Mouse (Mus musculus) cerebellum, adult 2 months (tissue): ENCODE data around the gene Syngr2. TPM values are rescaled to one million over a fixed set of nuclear protein-coding genes. Genes with fewer than 3 reads are reported as not detected.

ENCODE experiments used
- DNase-seq, 2 experiments: peaks; one replicate each; pipeline ENCODE4 v3.0.0; 2021
- H3K27ac ChIP-seq: fragments of 200-500 bp; 2 replicates; pipeline ENCODE4 v1.5.1; 2012; ENCODE audit warnings: low read length, control low read depth, inconsistent platforms; ENCODE audit not compliant: insufficient read depth
- H3K27me3 ChIP-seq: fragments of 200-500 bp; 2 replicates; pipeline ENCODE4 v1.6.1; 2012; ENCODE audit warnings: inconsistent platforms, mild to moderate bottlenecking, low read length, moderate library complexity; ENCODE audit not compliant: control insufficient read depth, insufficient read depth
- H3K4me1 ChIP-seq: fragments of 200-500 bp; 2 replicates; pipeline ENCODE4 v1.6.1; 2011; ENCODE audit warnings: low read length; ENCODE audit not compliant: control insufficient read depth, insufficient read depth
- H3K4me3 ChIP-seq: fragments of 200-500 bp; replicated peaks from 2 replicates; pipeline ENCODE3; 2011; ENCODE audit warnings: mild to moderate bottlenecking, low read depth, low read length, control low read depth; ENCODE audit not compliant: insufficient read depth
- CTCF ChIP-seq: fragments of 200-500 bp; IDR thresholded peaks from 2 replicates; pipeline ENCODE4 v1.5.1; 2011; ENCODE audit warnings: low read depth, mild to moderate bottlenecking, control low read depth, low read length, moderate library complexity, borderline replicate concordance; ENCODE audit not compliant: insufficient read depth
- POLR2A ChIP-seq: fragments of 200-500 bp; IDR thresholded peaks from 2 replicates; pipeline ENCODE4 v1.6.1; 2011; ENCODE audit warnings: low read length, control low read depth, borderline replicate concordance; ENCODE audit not compliant: insufficient read depth
- WGBS: fragments of 180-500 bp; shearing (Covaris S2); methylation state at CpG from one replicate; pipeline ENCODE4 v1.1.7; 2018; 5-methylcytosine and 5-hydroxymethylcytosine counted together
- polyA plus RNA-seq: library from polyadenylated mRNA; depleted of rRNA; stranded (reverse); fragments of >200 nt; gene quantifications from 2 replicates; pipeline ENCODE4 v1.2.3, GENCODE M21; 2012

The Syngr2 gene
- polyA plus RNA-seq, 1 experiment: 14.7 TPM

- H3K27me3 ChIP-seq: no peaks in the 10 kb centered on the region
- peak in 1 of 2 experiments; percentile 47 for DNase-seq
- H3K4me3 ChIP-seq: no peak overlapping the region
- 36% methylated on average over 20 of the region's 20 CpGs for WGBS
- no peak overlapping the region for H3K27ac ChIP-seq
- no peaks in the 10 kb centered on the region; the same call in 1 of the 2 replicates for H3K4me1 ChIP-seq
- TF ChIP-seq CTCF (no peak), POLR2A (no peak)
These were observed 40.5 kb upstream of the Syngr2 start for GRCm38 (mm10) chr11:117768725-117769682.

DNA sequence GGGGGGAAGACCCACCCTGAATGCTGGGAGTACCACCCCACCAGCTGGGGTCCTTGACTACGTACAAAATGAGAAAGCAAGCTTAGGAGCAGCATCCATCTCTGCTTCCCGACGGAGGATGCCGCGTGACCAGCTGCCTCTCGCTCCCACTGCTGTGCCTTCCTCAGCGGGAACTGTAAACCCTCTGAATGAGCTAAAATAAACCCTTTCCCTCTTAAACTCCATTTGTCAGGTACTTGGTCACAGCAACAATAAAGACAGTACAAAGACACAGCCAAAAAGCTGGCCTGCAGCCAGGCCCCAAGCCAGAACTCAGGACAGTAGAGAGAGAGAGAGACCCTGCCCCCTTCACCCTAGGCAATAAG lies 39.8 kb upstream of the Syngr2 start:
- TF ChIP-seq POLR2A (no peak), CTCF (no peak)
- H3K4me3 ChIP-seq: no peak overlapping the region
- H3K4me1 ChIP-seq: no peaks in the 10 kb centered on the region; the same call in 1 of the 2 replicates
- no peaks in the 10 kb centered on the region for H3K27me3 ChIP-seq
- no peak overlapping the region for H3K27ac ChIP-seq
- no peak for DNase-seq
- 10% methylated on average over 7 of the region's 7 CpGs for WGBS

GRCm38 (mm10) chr11:117770407-117770806 lies 39.1 kb upstream of the Syngr2 start:
- no peaks in the 10 kb centered on the region; the same call in 1 of the 2 replicates for H3K4me1 ChIP-seq
- no peaks in the 10 kb centered on the region for H3K27me3 ChIP-seq
- WGBS: 47% methylated on average over 10 of the region's 10 CpGs
- H3K4me3 ChIP-seq: no peak overlapping the region
- no peak overlapping the region for H3K27ac ChIP-seq
- no peak for DNase-seq
- no peak for TF ChIP-seq CTCF
- TF ChIP-seq POLR2A: no peak

DNA sequence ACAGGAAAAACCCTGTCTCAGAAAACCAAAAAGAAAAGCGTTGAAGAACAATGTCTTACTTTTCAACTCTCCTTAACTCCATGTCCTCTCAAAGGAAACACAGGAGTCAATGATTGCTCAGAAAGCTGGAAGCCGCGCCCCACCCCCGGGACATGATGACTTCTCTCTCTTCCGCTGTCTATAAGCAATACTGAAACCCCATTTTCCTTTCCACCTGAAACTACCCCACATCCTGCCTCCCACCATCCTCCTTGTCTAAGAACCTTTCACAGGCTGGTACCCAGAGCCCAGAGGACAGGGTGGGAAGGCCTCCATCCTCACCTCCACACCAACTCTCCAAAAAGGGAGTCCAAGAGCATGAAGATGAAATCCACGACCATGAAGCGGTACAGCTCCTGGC lies 37.1 kb upstream of the Syngr2 start:
- H3K27ac ChIP-seq: no peak overlapping the region
- no peaks in the 10 kb centered on the region for H3K27me3 ChIP-seq
- DNase-seq: no peak
- H3K4me3 ChIP-seq: no peak overlapping the region
- 95% methylated on average over 7 of the region's 7 CpGs for WGBS
- H3K4me1 ChIP-seq: no peaks in the 10 kb centered on the region; the same call in 1 of the 2 replicates
- no peak for TF ChIP-seq CTCF
- no peak for TF ChIP-seq POLR2A

- no peak overlapping the region for H3K27ac ChIP-seq
- peaks cover 2% of the 10 kb centered on the region; the same call in 1 of the 2 replicates for H3K27me3 ChIP-seq
- no peak overlapping the region for H3K4me3 ChIP-seq
- WGBS: 66% methylated on average over 10 of the region's 10 CpGs
- DNase-seq: no peak
- peaks cover 3% of the 10 kb centered on the region; the same call in 1 of the 2 replicates for H3K4me1 ChIP-seq
- TF ChIP-seq CTCF (no peak), POLR2A (no peak)
These were observed 34.5 kb upstream of the Syngr2 start for GRCm38 (mm10) chr11:117774925-117775324.

DNA sequence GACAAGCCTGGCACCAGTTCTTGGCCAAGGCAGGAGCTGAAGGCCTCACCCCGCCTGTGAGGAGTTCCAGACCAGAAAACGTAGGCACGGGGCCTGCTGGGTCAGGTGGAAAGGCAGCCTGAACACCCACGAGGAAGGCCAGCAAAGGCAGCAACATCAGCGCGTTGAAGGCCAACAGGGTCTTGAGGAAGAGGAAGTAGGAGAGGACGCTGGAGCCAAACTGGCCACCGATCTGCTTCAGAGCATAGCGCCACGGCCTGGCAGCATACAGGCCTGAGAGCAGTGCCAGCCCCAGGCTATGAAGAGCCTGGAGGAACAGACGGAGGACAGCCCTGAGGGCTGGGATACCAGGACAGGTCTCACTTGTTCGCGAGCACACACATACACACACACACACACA lies 33.9 kb upstream of the Syngr2 start:
- Histone ChIP-seq H3K27ac (no peak overlapping the region), H3K4me1 (peaks cover 3% of the 10 kb centered on the region; the same call in 1 of the 2 replicates), H3K4me3 (no peak overlapping the region), H3K27me3 (peaks cover 2% of the 10 kb centered on the region; the same call in 1 of the 2 replicates)
- WGBS: 50% methylated on average over 13 of the region's 13 CpGs
- TF ChIP-seq CTCF (no peak), POLR2A (no peak)
- no peak for DNase-seq

- Histone ChIP-seq H3K4me1 (peaks cover 3% of the 10 kb centered on the region; the same call in 1 of the 2 replicates), H3K4me3 (no peak overlapping the region), H3K27me3 (peaks cover 2% of the 10 kb centered on the region; the same call in 1 of the 2 replicates), H3K27ac (no peak overlapping the region)
- WGBS: 84% methylated on average over 14 of the region's 14 CpGs
- no peak for TF ChIP-seq CTCF
- TF ChIP-seq POLR2A: no peak
- DNase-seq: no peak
These were observed 33.2 kb upstream of the Syngr2 start for GRCm38 (mm10) chr11:117776085-117776792.
